Mouse (Mus musculus): ENCODE data around the gene BC030867.

GRCm38 (mm10) chr11:102219994-102220346, 28.7 kb upstream of the BC030867 start:
- TF ChIP-seq POLR2A (IDR thresholded peaks at IDR 0.05; ENCODE audit: low read depth, low read length) = no peak
- no peak for TF ChIP-seq CTCF (IDR thresholded peaks at IDR 0.05; ENCODE audit: extremely low read depth, insufficient read depth, insufficient read length, insufficient replicate concordance)
